Mouse (Mus musculus): ENCODE measurements around the gene Sirt3. TPM values are rescaled to one million over a fixed set of nuclear protein-coding genes. Genes with fewer than 3 reads are reported as not detected.

Sirt3 gene
- total and polyA plus RNA-seq, 2 experiments: 150 to 155 TPM

DNA sequence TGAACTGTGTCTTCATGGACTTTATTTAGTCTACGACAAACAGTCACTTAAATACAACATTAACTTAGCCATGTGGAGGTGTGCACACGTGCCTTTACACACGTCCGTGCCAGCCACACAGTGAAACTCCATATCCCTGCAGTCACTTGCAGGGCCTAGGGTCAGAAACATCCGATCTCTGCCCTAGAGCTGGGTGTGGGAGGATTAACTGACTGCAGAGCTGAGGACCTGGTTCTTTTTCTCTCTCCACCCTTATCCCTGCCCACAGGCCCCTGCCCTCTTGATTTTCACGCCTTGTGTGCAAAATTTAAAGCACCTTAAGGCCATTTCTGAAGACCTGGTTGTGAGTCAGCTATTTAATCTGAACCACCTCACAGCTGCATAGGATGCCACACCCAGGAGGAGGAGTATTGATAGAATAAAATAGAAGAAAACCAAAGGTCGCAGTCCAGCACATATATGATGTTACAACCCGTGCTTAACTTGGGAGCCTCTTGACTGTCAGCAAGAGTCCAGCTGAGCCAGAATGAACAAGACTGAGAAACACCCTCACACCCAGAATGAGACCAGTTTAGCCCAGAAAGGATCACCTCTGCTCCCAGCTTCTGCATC lies 38.4 kb upstream of the Sirt3 start, which contains the start of gene Nlrp6:
Gene Nlrp6 (plus strand): TSS at position 485 of the 612 bp plus-strand sequence.
- Histone ChIP-seq H3K9ac (ENCODE audit: low read depth, low read length) (no peak within 1 kb of the TSS), H3K27ac (replicated peaks; ENCODE audit: insufficient read depth, low read depth, low read length) (no peak within 1 kb of the TSS), H3K4me1 (ENCODE audit: control insufficient read depth, insufficient read depth, low read length) (peaks cover 18% of the 10 kb centered on the region), H3K36me3 (ENCODE audit: control insufficient read depth, insufficient read depth, low read length) (peaks cover 26% of the 10 kb centered on the region; the same call in 1 of the 2 replicates), H3K79me2 (ENCODE audit: control insufficient read depth, insufficient read depth, low read length) (no peaks in the 10 kb centered on the region), H3K4me3 (ENCODE audit: insufficient read depth, low read depth, low read length) (no peak within 1 kb of the TSS), H3K27me3 (ENCODE audit: control insufficient read depth, insufficient read depth, low read length) (no peaks in the 10 kb centered on the region)
- DNase-seq (ENCODE audit: extremely low read depth, low read depth, low spot score): no peak
- WGBS: 87% methylated on average over 8 of the region's 8 CpGs
- TF ChIP-seq CTCF (IDR thresholded peaks at IDR 0.05; ENCODE audit: low read depth, low read length): no peak
- no peak for TF ChIP-seq POLR2A (IDR thresholded peaks at IDR 0.05; ENCODE audit: extremely low read depth, insufficient read depth, low read length)

DNA sequence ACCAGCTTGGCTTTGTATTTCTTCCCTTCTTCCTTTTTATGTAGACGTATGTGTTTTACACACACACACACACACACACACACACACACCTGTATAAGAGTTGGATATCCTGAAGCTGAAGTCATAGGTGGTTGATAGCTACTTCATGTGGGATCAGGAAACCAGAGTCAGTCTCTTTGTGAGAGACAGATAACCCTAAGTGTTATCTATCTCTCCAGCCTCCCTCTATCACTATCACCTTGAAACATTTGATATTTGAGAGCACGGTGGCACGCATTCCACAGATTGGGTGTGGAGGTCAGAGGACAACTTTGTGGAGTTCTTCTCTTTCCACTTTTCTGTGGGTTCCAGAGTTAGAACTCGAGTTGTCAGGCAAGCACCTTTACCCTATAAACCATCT lies 37.8 kb upstream of the Sirt3 start:
- Histone ChIP-seq H3K36me3 (ENCODE audit: control insufficient read depth, insufficient read depth, low read length) (peaks cover 23% of the 10 kb centered on the region; the same call in 1 of the 2 replicates), H3K4me1 (ENCODE audit: control insufficient read depth, insufficient read depth, low read length) (peaks cover 21% of the 10 kb centered on the region), H3K4me3 (ENCODE audit: insufficient read depth, low read depth, low read length) (no peak overlapping the region), H3K27me3 (ENCODE audit: control insufficient read depth, insufficient read depth, low read length) (no peaks in the 10 kb centered on the region), H3K27ac (replicated peaks; ENCODE audit: insufficient read depth, low read depth, low read length) (no peak overlapping the region), H3K79me2 (ENCODE audit: control insufficient read depth, insufficient read depth, low read length) (no peaks in the 10 kb centered on the region), H3K9ac (ENCODE audit: low read depth, low read length) (no peak overlapping the region)
- no peak for DNase-seq (ENCODE audit: extremely low read depth, low read depth, low spot score)
- 74% methylated on average over 4 of the region's 4 CpGs for WGBS
- TF ChIP-seq CTCF (IDR thresholded peaks at IDR 0.05; ENCODE audit: low read depth, low read length) (no peak), POLR2A (IDR thresholded peaks at IDR 0.05; ENCODE audit: extremely low read depth, insufficient read depth, low read length) (no peak)

DNA sequence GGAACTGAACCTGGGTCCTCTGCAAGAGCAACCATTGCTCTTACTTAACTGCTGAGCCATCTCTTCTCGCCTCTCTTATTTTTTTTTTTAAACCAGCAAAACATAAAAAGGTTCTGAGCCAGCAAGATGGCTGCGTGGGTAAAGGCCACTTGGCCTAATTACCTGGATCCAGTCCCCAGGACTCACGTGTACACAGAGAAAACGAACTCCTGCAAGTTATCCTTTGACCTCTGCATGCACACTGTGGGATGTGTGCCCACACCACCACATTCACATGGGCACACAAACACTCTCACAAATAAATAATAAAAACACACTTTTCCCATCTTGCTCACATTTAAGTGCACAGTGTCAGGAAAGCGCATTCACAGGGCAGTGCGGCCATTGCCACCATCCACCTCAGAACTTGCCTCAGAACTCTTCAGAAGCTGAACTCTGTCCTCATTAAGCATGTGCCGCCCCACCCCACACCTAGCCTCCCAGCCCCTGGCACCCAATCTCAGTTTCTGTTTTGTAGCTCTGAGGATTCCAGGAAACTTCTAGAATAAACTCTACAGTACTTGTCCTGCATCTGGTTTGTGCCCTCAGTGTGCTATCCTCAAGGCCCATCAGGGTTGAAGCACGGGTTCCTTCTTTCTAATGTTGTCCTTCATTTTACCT lies 32.1 kb upstream of the Sirt3 start:
- Histone ChIP-seq H3K27ac (replicated peaks; ENCODE audit: insufficient read depth, low read depth, low read length) (peak overlapping the region; percentile 95), H3K4me1 (ENCODE audit: control insufficient read depth, insufficient read depth, low read length) (peaks cover 39% of the 10 kb centered on the region), H3K9ac (ENCODE audit: low read depth, low read length) (no peak overlapping the region), H3K27me3 (ENCODE audit: control insufficient read depth, insufficient read depth, low read length) (no peaks in the 10 kb centered on the region), H3K79me2 (ENCODE audit: control insufficient read depth, insufficient read depth, low read length) (no peaks in the 10 kb centered on the region; the same call in 1 of the 2 replicates), H3K36me3 (ENCODE audit: control insufficient read depth, insufficient read depth, low read length) (peaks cover 11% of the 10 kb centered on the region; the same call in 1 of the 2 replicates), H3K4me3 (ENCODE audit: insufficient read depth, low read depth, low read length) (no peak overlapping the region)
- TF ChIP-seq POLR2A (IDR thresholded peaks at IDR 0.05; ENCODE audit: extremely low read depth, insufficient read depth, low read length) (no peak), CTCF (IDR thresholded peaks at IDR 0.05; ENCODE audit: low read depth, low read length) (no peak)
- DNase-seq (ENCODE audit: extremely low read depth, low read depth, low spot score): peak; percentile 95
- WGBS: 28% methylated on average over 8 of the region's 8 CpGs

DNA sequence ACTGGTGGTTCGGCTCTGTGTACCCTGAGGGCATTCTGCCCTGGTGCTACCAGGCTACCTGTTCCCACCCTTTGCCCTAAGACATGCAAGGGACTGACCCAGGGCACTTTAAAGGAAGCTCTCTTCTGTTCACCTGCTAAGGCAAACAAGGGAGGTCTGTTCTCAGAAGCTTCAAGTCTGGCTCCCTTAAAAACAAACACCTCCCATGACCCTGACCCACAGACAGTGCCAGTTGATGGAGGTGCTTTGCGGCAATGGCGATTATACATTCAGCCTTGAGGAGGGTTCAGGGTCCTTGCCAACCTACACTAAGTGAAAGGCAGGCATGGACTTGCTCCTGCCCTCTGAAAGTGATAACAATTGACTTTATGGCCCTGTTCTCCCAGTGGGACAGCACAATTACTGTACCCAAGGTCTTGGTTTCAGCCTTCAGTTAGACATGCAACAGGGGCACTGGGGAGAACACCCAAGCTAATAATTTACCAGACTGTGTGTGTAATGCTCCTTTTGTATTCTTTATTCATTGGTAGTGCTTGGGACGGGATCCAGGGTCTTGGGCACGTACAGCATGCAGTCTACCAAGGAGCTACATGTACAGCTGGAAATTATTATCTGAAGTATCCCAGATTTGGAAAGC lies 30.9 kb upstream of the Sirt3 start:
- H3K79me2 ChIP-seq (ENCODE audit: control insufficient read depth, insufficient read depth, low read length): no peaks in the 10 kb centered on the region; the same call in 1 of the 2 replicates
- H3K27me3 ChIP-seq (ENCODE audit: control insufficient read depth, insufficient read depth, low read length): no peaks in the 10 kb centered on the region
- TF ChIP-seq POLR2A (IDR thresholded peaks at IDR 0.05; ENCODE audit: extremely low read depth, insufficient read depth, low read length): no peak
- no peak for TF ChIP-seq CTCF (IDR thresholded peaks at IDR 0.05; ENCODE audit: low read depth, low read length)
- peaks cover 40% of the 10 kb centered on the region for H3K4me1 ChIP-seq (ENCODE audit: control insufficient read depth, insufficient read depth, low read length)
- H3K9ac ChIP-seq (ENCODE audit: low read depth, low read length): peak overlapping the region; percentile 58
- WGBS: 23% methylated on average over 5 of the region's 5 CpGs
- peak overlapping the region; percentile 95 for H3K27ac ChIP-seq (replicated peaks; ENCODE audit: insufficient read depth, low read depth, low read length)
- H3K4me3 ChIP-seq (ENCODE audit: insufficient read depth, low read depth, low read length): no peak overlapping the region
- DNase-seq (ENCODE audit: extremely low read depth, low read depth, low spot score): peak; percentile 96
- peaks cover 8% of the 10 kb centered on the region; the same call in 1 of the 2 replicates for H3K36me3 ChIP-seq (ENCODE audit: control insufficient read depth, insufficient read depth, low read length)

DNA sequence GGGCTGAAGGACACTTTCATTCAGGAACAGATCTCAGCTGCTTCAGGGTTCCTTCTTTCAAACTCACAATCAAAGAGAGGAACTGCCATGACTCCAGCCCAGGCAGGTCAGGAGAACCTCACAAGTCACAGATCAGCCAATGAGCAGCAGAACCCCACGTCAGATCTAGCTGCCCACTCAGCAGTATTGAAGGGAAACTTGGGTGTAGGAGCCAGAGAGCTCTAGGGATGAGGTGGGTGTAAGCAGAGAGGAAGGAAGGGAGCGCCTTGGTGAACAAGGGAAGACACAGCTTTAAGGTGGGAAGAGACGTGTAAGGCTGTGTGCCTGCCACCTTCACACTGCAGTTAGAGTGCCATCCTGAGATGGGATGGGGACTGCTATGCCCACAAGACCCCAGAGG lies 30.2 kb upstream of the Sirt3 start:
- 41% methylated on average over 3 of the region's 3 CpGs for WGBS
- no peak for TF ChIP-seq CTCF (IDR thresholded peaks at IDR 0.05; ENCODE audit: low read depth, low read length)
- no peak for TF ChIP-seq POLR2A (IDR thresholded peaks at IDR 0.05; ENCODE audit: extremely low read depth, insufficient read depth, low read length)
- no peaks in the 10 kb centered on the region for H3K27me3 ChIP-seq (ENCODE audit: control insufficient read depth, insufficient read depth, low read length)
- DNase-seq (ENCODE audit: extremely low read depth, low read depth, low spot score): peak; percentile 53
- H3K9ac ChIP-seq (ENCODE audit: low read depth, low read length): peak overlapping the region; percentile 58
- peaks cover 5% of the 10 kb centered on the region; the same call in 1 of the 2 replicates for H3K36me3 ChIP-seq (ENCODE audit: control insufficient read depth, insufficient read depth, low read length)
- no peaks in the 10 kb centered on the region; the same call in 1 of the 2 replicates for H3K79me2 ChIP-seq (ENCODE audit: control insufficient read depth, insufficient read depth, low read length)
- peak overlapping the region; percentile 84 for H3K27ac ChIP-seq (replicated peaks; ENCODE audit: insufficient read depth, low read depth, low read length)
- peaks cover 40% of the 10 kb centered on the region for H3K4me1 ChIP-seq (ENCODE audit: control insufficient read depth, insufficient read depth, low read length)
- no peak overlapping the region for H3K4me3 ChIP-seq (ENCODE audit: insufficient read depth, low read depth, low read length)
